15 mouse cellular contexts compared by ENCODE assay signal in the genomic region with DNA sequence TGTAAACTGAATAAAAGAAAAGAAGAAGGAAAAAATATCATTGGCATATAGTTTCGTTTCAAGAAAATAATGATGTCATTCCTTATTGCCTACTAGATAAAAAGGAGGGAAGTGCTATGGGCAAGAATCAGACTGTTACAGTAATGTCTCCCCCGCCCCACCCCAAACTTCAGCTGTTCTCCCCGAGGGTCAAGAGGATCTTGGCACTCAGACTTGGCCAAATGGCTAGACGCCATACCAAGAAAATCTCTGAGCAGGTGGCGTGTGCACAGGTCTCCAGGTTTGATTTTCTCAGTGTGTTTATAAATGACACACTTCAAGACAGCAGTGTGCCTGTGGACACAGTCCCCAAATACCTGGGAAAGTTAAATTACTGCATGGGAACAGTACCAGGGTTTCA.
"Had no signal": no experiment of that assay in that cellular context is flagged by ENCODE, and none has a peak within 500 bp of the region (broad histone marks: within the 10 kb centered on the region; RNA-seq: fewer than 3 reads in every experiment).

No protein-coding gene starts in this region.

- H3K4me3 ChIP-seq: limb, embryonic 15.5 days; liver, embryonic 12.5 days; megakaryocyte, embryonic 14.5 days; midbrain, embryonic 15.5 days; neural tube, embryonic 12.5 days had no signal

- H3K36me3 ChIP-seq: limb, embryonic 15.5 days; liver, embryonic 12.5 days; midbrain, embryonic 15.5 days; neural tube, embryonic 12.5 days had no signal

- H3K27ac ChIP-seq: limb, embryonic 15.5 days; liver, embryonic 12.5 days; macrophage; midbrain, embryonic 15.5 days; neural tube, embryonic 12.5 days had no signal

- H3K9me3 ChIP-seq: limb, embryonic 15.5 days; liver, embryonic 12.5 days; midbrain, embryonic 15.5 days; neural tube, embryonic 12.5 days had no signal

- H3K9ac ChIP-seq: limb, embryonic 15.5 days; liver, embryonic 12.5 days; lung, embryonic 14.5 days; midbrain, embryonic 15.5 days; neural tube, embryonic 12.5 days had no signal

- H3K4me2 ChIP-seq: limb, embryonic 15.5 days; liver, embryonic 12.5 days; lung, embryonic 14.5 days; midbrain, embryonic 11.5 days; midbrain, embryonic 15.5 days; neural tube, embryonic 12.5 days had no signal

- ATAC-seq: liver, embryonic 12.5 days; midbrain, embryonic 15.5 days had no signal

- DNase-seq: kidney, postnatal 10 days; kidney, postnatal 4 days; lung, embryonic 14.5 days; lung, postnatal 14 days; right cerebral cortex, postnatal 4 days; spleen, adult 18-20 months; thymus, adult 18-20 months; thymus, postnatal 14 days had no signal

- H3K4me1 ChIP-seq: limb, embryonic 15.5 days; liver, embryonic 12.5 days; megakaryocyte, embryonic 14.5 days; midbrain, embryonic 15.5 days; neural tube, embryonic 12.5 days had no signal

- H3K27me3 ChIP-seq: limb, embryonic 15.5 days; liver, embryonic 12.5 days; midbrain, embryonic 15.5 days; neural tube, embryonic 12.5 days had no signal
